Comparison of ENCODE assay signal across 8 mouse cellular contexts in the genomic region with DNA sequence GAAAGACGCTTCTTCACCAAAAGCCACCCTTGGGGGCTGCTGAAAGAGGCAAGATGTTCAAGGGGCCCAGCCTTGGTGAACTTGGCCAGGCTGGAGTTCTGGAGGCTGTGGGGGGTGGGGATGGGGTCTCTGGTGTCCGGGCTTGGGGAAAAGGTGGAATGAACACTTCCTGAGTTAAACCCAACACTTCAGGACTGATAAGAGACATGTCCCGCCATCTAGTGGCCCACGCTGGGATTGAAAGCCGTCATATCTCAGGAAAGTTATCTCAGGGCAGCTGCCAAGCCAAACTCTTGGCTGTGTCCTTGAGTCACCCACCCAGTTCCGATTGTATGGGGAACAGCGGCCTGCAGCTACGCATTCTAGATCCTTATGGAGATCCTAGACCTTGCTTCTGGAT. TPM values are rescaled to one million over a fixed set of nuclear protein-coding genes. Genes with fewer than 3 reads are reported as not detected.
DNase-seq lines count a peak whose midpoint lies in the region; ATAC-seq and TF ChIP-seq lines count a peak whose summit lies in the region.

No protein-coding gene starts in this region.

- no peak for ATAC-seq in embryonic facial prominence, embryonic 13.5 days (ENCODE audit: insufficient number of reproducible peaks, insufficient read depth, low FRiP score, low TSS enrichment, low read depth)
- ATAC-seq in limb, embryonic 13.5 days (ENCODE audit: low FRiP score, low read depth) = peak; percentile 46; the same call in 1 of the 2 replicates
- 0 out of 2 replicates have a peak, but pooled peaks have one; percentile 28 for ATAC-seq in midbrain, embryonic 14.5 days (ENCODE audit: low FRiP score, low TSS enrichment)

- H3K9me3 ChIP-seq in embryonic facial prominence, embryonic 13.5 days = no peaks in the 10 kb centered on the region
- no peaks in the 10 kb centered on the region for H3K9me3 ChIP-seq in limb, embryonic 13.5 days
- H3K9me3 ChIP-seq in midbrain, embryonic 14.5 days (ENCODE audit: control insufficient read depth, low read length) = no peaks in the 10 kb centered on the region

- 12% methylated on average over 8 of the region's 8 CpGs for WGBS in thymus, adult 2 months
- 20% methylated on average over 8 of the region's 8 CpGs for WGBS in embryonic facial prominence, embryonic 13.5 days
- 16% methylated on average over 8 of the region's 8 CpGs for WGBS in limb, embryonic 13.5 days
- 27% methylated on average over 8 of the region's 8 CpGs for WGBS in midbrain, embryonic 14.5 days

- H3K27me3 ChIP-seq in thymus, adult 2 months (ENCODE audit: control insufficient read depth, insufficient read depth, low read length) = no peaks in the 10 kb centered on the region
- no peaks in the 10 kb centered on the region for H3K27me3 ChIP-seq in embryonic facial prominence, embryonic 13.5 days
- H3K27me3 ChIP-seq in limb, embryonic 13.5 days = no peaks in the 10 kb centered on the region
- no peaks in the 10 kb centered on the region for H3K27me3 ChIP-seq in midbrain, embryonic 14.5 days (ENCODE audit: control insufficient read depth, insufficient read depth, low read length)

- no peak overlapping the region for H3K27ac ChIP-seq in thymus, adult 2 months (ENCODE audit: control insufficient read depth, insufficient read depth, low read length)
- no peak overlapping the region for H3K27ac ChIP-seq in embryonic facial prominence, embryonic 13.5 days
- no peak overlapping the region for H3K27ac ChIP-seq in limb, embryonic 13.5 days
- H3K27ac ChIP-seq in midbrain, embryonic 14.5 days (replicated peaks; ENCODE audit: low read depth, low read length) = no peak overlapping the region

- no peaks in the 10 kb centered on the region for H3K36me3 ChIP-seq in thymus, adult 2 months (ENCODE audit: control insufficient read depth, insufficient read depth, low read length)
- no peaks in the 10 kb centered on the region for H3K36me3 ChIP-seq in embryonic facial prominence, embryonic 13.5 days
- no peaks in the 10 kb centered on the region for H3K36me3 ChIP-seq in limb, embryonic 13.5 days
- no peaks in the 10 kb centered on the region for H3K36me3 ChIP-seq in midbrain, embryonic 14.5 days (ENCODE audit: control insufficient read depth, insufficient read depth, low read length)

- peak overlapping the region; percentile 27; the same call in 1 of the 2 replicates for H3K4me2 ChIP-seq in embryonic facial prominence, embryonic 13.5 days
- H3K4me2 ChIP-seq in limb, embryonic 13.5 days (replicated peaks) = peak overlapping the region; percentile 38
- H3K4me2 ChIP-seq in midbrain, embryonic 14.5 days (ENCODE audit: low read length) = no peak overlapping the region

- TF ChIP-seq CTCF in thymus, adult 2 months (IDR thresholded peaks at IDR 0.05; ENCODE audit: borderline replicate concordance, control insufficient read depth, extremely low read depth, insufficient read depth, low read length, poor library complexity) = 0 out of 2 replicates have a peak, but pooled peaks have one; percentile 36

- no peak overlapping the region for H3K4me3 ChIP-seq in thymus, adult 2 months (ENCODE audit: control insufficient read depth, insufficient read depth, low read length)
- no peak overlapping the region for H3K4me3 ChIP-seq in embryonic facial prominence, embryonic 13.5 days
- H3K4me3 ChIP-seq in limb, embryonic 13.5 days = no peak overlapping the region
- H3K4me3 ChIP-seq in midbrain, embryonic 14.5 days (replicated peaks; ENCODE audit: low read depth, low read length) = no peak overlapping the region

- H3K4me1 ChIP-seq in thymus, adult 2 months (replicated peaks; ENCODE audit: control insufficient read depth, insufficient read depth, low read length) = no peaks in the 10 kb centered on the region
- peaks cover 31% of the 10 kb centered on the region for H3K4me1 ChIP-seq in embryonic facial prominence, embryonic 13.5 days
- peaks cover 28% of the 10 kb centered on the region for H3K4me1 ChIP-seq in limb, embryonic 13.5 days
- no peaks in the 10 kb centered on the region for H3K4me1 ChIP-seq in midbrain, embryonic 14.5 days (ENCODE audit: control insufficient read depth, insufficient read depth, low read length)

- no peak overlapping the region for H3K9ac ChIP-seq in embryonic facial prominence, embryonic 13.5 days
- H3K9ac ChIP-seq in limb, embryonic 13.5 days = no peak overlapping the region
- no peak overlapping the region for H3K9ac ChIP-seq in midbrain, embryonic 14.5 days (replicated peaks; ENCODE audit: low read length)

- no peak for TF ChIP-seq POLR2A in thymus, adult 2 months (IDR thresholded peaks at IDR 0.05; ENCODE audit: control insufficient read depth, extremely low read depth, insufficient read depth, low read length, poor library complexity)

- peak; percentile 48 for DNase-seq in thymus, adult 2 months
- DNase-seq in thymus, adult 18-20 months = no peak
- DNase-seq in heart, adult 18-20 months = peak; percentile 84 to 95
- peak; percentile 93 for DNase-seq in kidney, adult 9 months
- peak; percentile 88 for DNase-seq in midbrain, embryonic 14.5 days
- peak; percentile 43 to 71 for DNase-seq in spleen, postnatal 4 days (ENCODE audit: low spot score in 2 of 2)

RNA-seq across cellular contexts. Expression of gene Tmem51, which starts 14.2 kb away (rescaled TPM):
- 8.0 and 9.6 TPM in 2 replicates for polyA plus RNA-seq in thymus, adult 2 months (2012; rRNA removed)
- 13.9 and 14.2 TPM in 2 replicates for polyA plus RNA-seq in embryonic facial prominence, embryonic 13.5 days (2015; fragmentation: Nextera tagmentation; extraction: Ambion mirVana)
- 1 to 10 TPM; 3.4 to 5.2 TPM for total RNA-seq in heart, adult 18-20 months (2021)
- 14.2 and 14.5 TPM in 2 replicates for polyA plus RNA-seq in limb, embryonic 13.5 days (2015; fragmentation: Nextera tagmentation; extraction: Ambion mirVana)
- polyA plus RNA-seq in midbrain, embryonic 14.5 days (2014; fragmentation: Nextera tagmentation; extraction: Ambion mirVana) = 4.8 and 7.2 TPM in 2 replicates

Comparison
In these comparisons a context has a peak if more than half of its experiments do, and no peak if none do; other contexts are left out.
1. DNase-seq: peak in thymus, adult 2 months (single experiment), heart, adult 18-20 months (2 of 2), kidney, adult 9 months (single experiment), midbrain, embryonic 14.5 days (single experiment) and spleen, postnatal 4 days (2 of 2); none in thymus, adult 18-20 months (0 of 2).